Mouse (Mus musculus): Measurements from ENCODE around the gene C730034F03Rik. TPM values are rescaled to one million over a fixed set of nuclear protein-coding genes. Genes with fewer than 3 reads are reported as not detected.

Gene C730034F03Rik
- polyA plus RNA-seq, 1 experiment, result 2.1 TPM

DNA sequence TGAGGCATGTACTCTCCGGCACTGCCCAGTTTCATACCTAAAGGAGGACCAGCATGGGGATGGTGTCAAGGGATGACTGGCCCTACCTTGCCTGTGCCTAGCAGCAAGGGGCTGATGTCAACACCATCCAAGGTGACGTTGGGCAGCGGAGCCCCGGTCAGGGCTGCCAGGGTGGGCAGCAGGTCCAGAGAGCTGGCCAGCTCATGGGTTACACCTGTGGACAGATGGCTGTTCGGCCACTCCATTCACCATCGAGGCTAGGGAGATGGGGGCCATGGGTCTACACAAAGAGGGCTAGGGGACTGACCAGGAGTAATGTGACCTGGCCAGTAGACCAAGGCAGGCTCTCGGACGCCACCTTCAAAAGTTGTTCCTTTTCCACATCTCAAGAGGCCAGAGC, 44.5 kb downstream of the C730034F03Rik start:
- TF ChIP-seq EP300 (IDR thresholded peaks at IDR 0.05; ENCODE audit: insufficient read depth, low read depth, low read length) (no peak), POLR2A (IDR thresholded peaks at IDR 0.05; ENCODE audit: insufficient read depth, low read length) (no peak), CTCF (IDR thresholded peaks at IDR 0.05; ENCODE audit: low read depth, low read length) (no peak)
- Histone ChIP-seq H3K36me3 (ENCODE audit: control insufficient read depth, insufficient read depth, low read length, poor library complexity, severe bottlenecking) (no peaks in the 10 kb centered on the region), H3K4me3 (ENCODE audit: low read depth, low read length) (no peak overlapping the region), H3K27ac (ENCODE audit: insufficient read depth, low read length) (no peak overlapping the region), H3K27me3 (ENCODE audit: control insufficient read depth, insufficient read depth, low read length, poor library complexity, severe bottlenecking) (no peaks in the 10 kb centered on the region), H3K9ac (ENCODE audit: low read depth, poor library complexity, severe bottlenecking) (no peak overlapping the region), H3K4me1 (ENCODE audit: control insufficient read depth, insufficient read depth, low read length) (no peaks in the 10 kb centered on the region), H3K9me3 (replicated peaks; ENCODE audit: control insufficient read depth, insufficient read depth, low read length, poor library complexity, severe bottlenecking) (0 out of 2 replicates have a peak, but pooled peaks cover 2% of the 10 kb centered on the region)

DNA sequence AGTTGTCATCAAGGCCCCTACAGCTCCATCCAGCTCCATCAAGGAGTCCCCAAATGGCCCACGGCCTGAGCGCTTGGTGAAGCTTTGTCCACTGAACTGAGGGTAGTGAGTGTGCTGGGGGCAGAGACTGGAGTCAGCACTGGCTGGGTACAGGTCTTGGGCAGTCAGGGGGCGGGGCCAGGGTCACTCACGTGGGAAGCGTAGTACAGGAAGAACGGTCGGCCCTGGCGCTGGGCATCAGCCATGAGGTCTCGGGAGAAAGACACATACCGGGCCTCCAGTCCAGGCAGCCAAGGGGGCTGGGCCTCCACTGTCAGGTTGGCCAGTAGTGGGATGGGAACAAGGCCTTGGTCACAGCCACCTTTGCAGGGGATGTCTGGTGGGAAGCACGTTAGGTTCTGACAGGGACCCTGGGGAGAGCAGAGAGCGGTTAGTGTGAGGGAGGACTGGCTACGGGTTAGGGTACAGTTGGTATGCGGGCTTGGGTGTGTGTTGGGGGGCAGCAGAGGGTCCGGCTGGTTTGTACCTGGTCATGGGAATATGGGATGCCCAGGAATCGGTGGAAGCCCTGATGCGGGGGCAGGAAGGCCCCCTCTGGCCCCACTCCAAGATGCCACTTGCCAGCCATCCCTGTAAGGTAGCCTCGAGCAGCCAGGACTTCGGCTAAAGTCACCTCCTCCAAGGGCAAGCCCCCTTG, 45.4 kb downstream of the C730034F03Rik start:
- H3K27me3 ChIP-seq (ENCODE audit: control insufficient read depth, insufficient read depth, low read length, poor library complexity, severe bottlenecking), result no peaks in the 10 kb centered on the region
- H3K36me3 ChIP-seq (ENCODE audit: control insufficient read depth, insufficient read depth, low read length, poor library complexity, severe bottlenecking), result no peaks in the 10 kb centered on the region
- H3K4me3 ChIP-seq (ENCODE audit: low read depth, low read length), result no peak overlapping the region
- no peaks in the 10 kb centered on the region for H3K4me1 ChIP-seq (ENCODE audit: control insufficient read depth, insufficient read depth, low read length)
- TF ChIP-seq CTCF (IDR thresholded peaks at IDR 0.05; ENCODE audit: low read depth, low read length) (no peak), POLR2A (IDR thresholded peaks at IDR 0.05; ENCODE audit: insufficient read depth, low read length) (no peak), EP300 (IDR thresholded peaks at IDR 0.05; ENCODE audit: insufficient read depth, low read depth, low read length) (no peak)
- H3K27ac ChIP-seq (ENCODE audit: insufficient read depth, low read length), result no peak overlapping the region
- H3K9me3 ChIP-seq (replicated peaks; ENCODE audit: control insufficient read depth, insufficient read depth, low read length, poor library complexity, severe bottlenecking), result 0 out of 2 replicates have a peak, but pooled peaks cover 2% of the 10 kb centered on the region
- H3K9ac ChIP-seq (ENCODE audit: low read depth, poor library complexity, severe bottlenecking), result no peak overlapping the region

DNA sequence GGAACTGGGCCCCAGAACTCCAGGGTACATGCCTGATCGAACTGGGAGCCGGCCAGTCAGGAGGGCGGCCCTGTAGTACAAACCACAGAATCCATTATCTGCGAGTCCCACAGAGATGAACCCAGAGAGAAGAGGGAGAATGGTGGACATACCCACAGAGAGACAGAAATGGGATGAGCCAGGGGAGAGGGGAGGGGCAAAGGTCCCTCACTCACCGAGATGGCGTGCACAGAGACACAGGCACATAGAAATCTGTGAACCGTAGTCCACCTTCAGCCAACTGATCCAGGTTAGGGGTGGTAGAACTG, 45.9 kb downstream of the C730034F03Rik start:
- H3K9ac ChIP-seq (ENCODE audit: low read depth, poor library complexity, severe bottlenecking), result peak overlapping the region; percentile 45; the same call in 1 of the 2 replicates
- H3K9me3 ChIP-seq (replicated peaks; ENCODE audit: control insufficient read depth, insufficient read depth, low read length, poor library complexity, severe bottlenecking), result 0 out of 2 replicates have a peak, but pooled peaks cover 2% of the 10 kb centered on the region
- no peak for TF ChIP-seq POLR2A (IDR thresholded peaks at IDR 0.05; ENCODE audit: insufficient read depth, low read length)
- TF ChIP-seq CTCF (IDR thresholded peaks at IDR 0.05; ENCODE audit: low read depth, low read length), result no peak
- TF ChIP-seq EP300 (IDR thresholded peaks at IDR 0.05; ENCODE audit: insufficient read depth, low read depth, low read length), result no peak
- H3K4me3 ChIP-seq (ENCODE audit: low read depth, low read length), result peak overlapping the region; percentile 70
- H3K36me3 ChIP-seq (ENCODE audit: control insufficient read depth, insufficient read depth, low read length, poor library complexity, severe bottlenecking), result no peaks in the 10 kb centered on the region
- H3K27me3 ChIP-seq (ENCODE audit: control insufficient read depth, insufficient read depth, low read length, poor library complexity, severe bottlenecking), result no peaks in the 10 kb centered on the region
- H3K4me1 ChIP-seq (ENCODE audit: control insufficient read depth, insufficient read depth, low read length), result peaks cover 1% of the 10 kb centered on the region
- H3K27ac ChIP-seq (ENCODE audit: insufficient read depth, low read length), result no peak overlapping the region

DNA sequence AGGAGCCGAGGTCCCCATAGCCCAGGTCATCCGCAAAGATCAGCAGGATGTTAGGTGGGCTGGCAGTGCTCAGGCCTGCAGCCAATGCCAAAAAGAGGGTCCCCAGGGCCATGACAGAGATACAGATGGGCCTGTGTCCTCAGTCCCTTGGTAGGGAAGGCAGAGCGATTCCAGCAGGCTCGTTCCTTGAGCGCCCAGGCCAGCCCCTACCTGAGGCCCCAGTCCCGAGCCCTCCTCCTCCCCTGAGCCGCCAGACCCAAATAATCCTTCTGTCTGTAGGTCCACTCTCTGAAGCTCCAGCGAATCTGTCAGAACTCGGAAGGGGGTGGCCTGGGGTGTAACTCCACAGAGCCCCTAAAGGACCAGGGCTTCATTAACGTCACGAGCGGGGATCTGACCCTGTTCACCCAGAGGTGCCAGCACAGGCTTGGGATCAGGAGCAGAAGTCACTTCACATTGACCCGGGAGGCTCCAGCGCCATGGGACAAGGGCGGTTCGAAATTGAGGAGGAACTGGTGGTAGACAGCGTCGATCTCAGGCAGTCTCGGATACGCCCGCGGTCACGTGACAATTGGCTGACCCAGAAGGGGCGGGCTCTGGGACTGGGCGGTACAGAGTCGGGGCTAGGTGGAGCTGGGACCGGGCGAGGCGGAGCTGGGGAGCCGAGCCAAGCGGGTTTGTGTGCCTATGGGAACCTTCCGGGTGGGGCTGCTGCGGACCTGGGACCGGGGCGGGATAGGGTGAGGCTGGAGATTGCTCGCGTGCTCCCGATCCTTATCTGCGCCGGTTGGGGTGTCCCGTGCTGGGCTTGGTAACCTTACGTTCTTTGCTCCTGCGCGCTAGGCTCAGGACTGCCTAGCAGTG, 46.5 kb downstream of the C730034F03Rik start:
- Histone ChIP-seq H3K4me3 (ENCODE audit: low read depth, low read length) (peak overlapping the region; percentile 95), H3K4me1 (ENCODE audit: control insufficient read depth, insufficient read depth, low read length) (peaks cover 4% of the 10 kb centered on the region), H3K9me3 (replicated peaks; ENCODE audit: control insufficient read depth, insufficient read depth, low read length, poor library complexity, severe bottlenecking) (0 out of 2 replicates have a peak, but pooled peaks cover 2% of the 10 kb centered on the region), H3K27me3 (ENCODE audit: control insufficient read depth, insufficient read depth, low read length, poor library complexity, severe bottlenecking) (no peaks in the 10 kb centered on the region), H3K36me3 (ENCODE audit: control insufficient read depth, insufficient read depth, low read length, poor library complexity, severe bottlenecking) (no peaks in the 10 kb centered on the region), H3K9ac (ENCODE audit: low read depth, poor library complexity, severe bottlenecking) (peak overlapping the region; percentile 45), H3K27ac (ENCODE audit: insufficient read depth, low read length) (peak overlapping the region; percentile 86)
- TF ChIP-seq EP300 (IDR thresholded peaks at IDR 0.05; ENCODE audit: insufficient read depth, low read depth, low read length), result peak; percentile 52; the same call in 1 of the 2 replicates
- no peak for TF ChIP-seq CTCF (IDR thresholded peaks at IDR 0.05; ENCODE audit: low read depth, low read length)

DNA sequence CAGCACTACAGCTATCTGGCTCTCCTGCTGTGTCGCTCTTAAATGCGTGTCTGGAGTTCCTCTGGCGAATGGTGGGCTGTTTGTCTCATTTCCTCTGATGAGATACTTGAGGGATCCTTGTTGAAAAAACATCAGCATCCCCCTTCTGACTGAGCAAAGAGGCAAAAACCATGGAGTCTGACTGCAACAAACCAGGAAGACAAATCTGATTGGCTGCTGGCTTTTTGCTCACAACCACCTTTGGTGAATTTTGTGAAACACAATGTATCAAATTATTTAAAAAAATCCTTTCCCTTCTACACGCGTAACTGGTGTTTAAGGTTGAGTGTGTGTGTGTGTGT, 47.1 kb downstream of the C730034F03Rik start:
- TF ChIP-seq EP300 (IDR thresholded peaks at IDR 0.05; ENCODE audit: insufficient read depth, low read depth, low read length), result no peak
- no peak for TF ChIP-seq POLR2A (IDR thresholded peaks at IDR 0.05; ENCODE audit: insufficient read depth, low read length)
- no peak for TF ChIP-seq CTCF (IDR thresholded peaks at IDR 0.05; ENCODE audit: low read depth, low read length)
- peak overlapping the region; percentile 86 for H3K27ac ChIP-seq (ENCODE audit: insufficient read depth, low read length)
- no peaks in the 10 kb centered on the region for H3K9me3 ChIP-seq (replicated peaks; ENCODE audit: control insufficient read depth, insufficient read depth, low read length, poor library complexity, severe bottlenecking)
- H3K4me3 ChIP-seq (ENCODE audit: low read depth, low read length), result peak overlapping the region; percentile 95
- no peaks in the 10 kb centered on the region for H3K36me3 ChIP-seq (ENCODE audit: control insufficient read depth, insufficient read depth, low read length, poor library complexity, severe bottlenecking)
- peaks cover 5% of the 10 kb centered on the region for H3K4me1 ChIP-seq (ENCODE audit: control insufficient read depth, insufficient read depth, low read length)
- peak overlapping the region; percentile 45 for H3K9ac ChIP-seq (ENCODE audit: low read depth, poor library complexity, severe bottlenecking)
- H3K27me3 ChIP-seq (ENCODE audit: control insufficient read depth, insufficient read depth, low read length, poor library complexity, severe bottlenecking), result no peaks in the 10 kb centered on the region

DNA sequence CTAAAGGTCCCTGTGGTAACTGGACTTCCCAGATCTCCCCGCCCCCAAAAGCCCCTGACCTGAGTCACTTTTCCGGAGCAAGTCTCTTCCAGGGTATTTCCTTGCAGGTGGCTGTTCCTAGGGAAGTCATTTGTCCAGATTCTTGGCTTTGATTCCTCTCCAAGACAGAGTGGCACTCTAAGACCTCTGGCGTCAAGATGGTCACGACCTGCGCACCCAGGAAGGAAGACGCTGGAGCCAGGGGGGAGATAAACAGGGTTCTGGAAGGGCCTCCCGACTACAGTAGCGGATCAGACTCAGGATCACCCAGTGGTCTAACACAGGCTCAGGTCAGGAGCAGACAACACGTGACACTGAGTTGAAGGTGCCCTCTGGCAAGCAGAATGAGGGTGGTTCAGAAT, 47.7 kb downstream of the C730034F03Rik start, which contains the start of gene Arsa:
Gene Arsa (minus strand): TSS at position 335 of the 401 bp plus-strand sequence.
- peaks cover 5% of the 10 kb centered on the region for H3K4me1 ChIP-seq (ENCODE audit: control insufficient read depth, insufficient read depth, low read length)
- TF ChIP-seq EP300 (IDR thresholded peaks at IDR 0.05; ENCODE audit: insufficient read depth, low read depth, low read length), result no peak
- TF ChIP-seq CTCF (IDR thresholded peaks at IDR 0.05; ENCODE audit: low read depth, low read length), result no peak
- TF ChIP-seq POLR2A (IDR thresholded peaks at IDR 0.05; ENCODE audit: insufficient read depth, low read length), result no peak
- no peaks in the 10 kb centered on the region for H3K36me3 ChIP-seq (ENCODE audit: control insufficient read depth, insufficient read depth, low read length, poor library complexity, severe bottlenecking)
- no peaks in the 10 kb centered on the region for H3K27me3 ChIP-seq (ENCODE audit: control insufficient read depth, insufficient read depth, low read length, poor library complexity, severe bottlenecking)
- H3K4me3 ChIP-seq (ENCODE audit: low read depth, low read length), result peak within 1 kb of the TSS; percentile 95
- peak within 1 kb of the TSS; percentile 86 for H3K27ac ChIP-seq (ENCODE audit: insufficient read depth, low read length)
- H3K9ac ChIP-seq (ENCODE audit: low read depth, poor library complexity, severe bottlenecking), result peak within 1 kb of the TSS; percentile 45
- no peaks in the 10 kb centered on the region for H3K9me3 ChIP-seq (replicated peaks; ENCODE audit: control insufficient read depth, insufficient read depth, low read length, poor library complexity, severe bottlenecking)
